Mouse (Mus musculus) forebrain, embryonic 10.5 days (tissue): ENCODE measurements at regions not wholly inside any gene's neighbourhood (a gene's known extent, or its start where the extent isn't known, plus 50 kb on each side); places are given as distances from the start of the nearest gene placed in this dataset.
A peak's percentile ranks its signal among the peaks of the same experiment; 100 is the strongest.

ENCODE experiments used
- DNase-seq: peaks from one replicate; pipeline ENCODE4 v3.0.0-alpha.2; 2017; ENCODE audit warnings: low spot score; ENCODE audit errors: extremely low spot score
- H3K27ac ChIP-seq: fragments of 300-500 bp; sonication (generic); 2 replicates; pipeline ENCODE4 v1.5.1; 2016; ENCODE audit warnings: mild to moderate bottlenecking
- H3K27me3 ChIP-seq: fragments of 300-500 bp; sonication (generic); 2 replicates; pipeline ENCODE4 v1.6.1; 2016; ENCODE audit warnings: mild to moderate bottlenecking; ENCODE audit not compliant: poor library complexity, severe bottlenecking
- H3K36me3 ChIP-seq: fragments of 300-500 bp; sonication (generic); replicated peaks from 2 replicates; pipeline ENCODE4 v1.6.1; 2016; ENCODE audit warnings: mild to moderate bottlenecking, moderate library complexity
- H3K4me1 ChIP-seq: fragments of 300-500 bp; sonication (generic); 2 replicates; pipeline ENCODE4 v1.6.1; 2016
- H3K4me3 ChIP-seq: fragments of 300-500 bp; sonication (generic); 2 replicates; pipeline ENCODE4 v1.5.1; 2016; ENCODE audit warnings: mild to moderate bottlenecking, moderate library complexity
- H3K9me3 ChIP-seq: fragments of 300-500 bp; sonication (generic); 2 replicates; pipeline ENCODE4 v1.6.1; 2016; ENCODE audit warnings: mild to moderate bottlenecking, moderate library complexity
- WGBS: fragments of 180-500 bp; shearing (Covaris S2); methylation state at CpG from one replicate; pipeline ENCODE4 v1.1.7; 2016; 5-methylcytosine and 5-hydroxymethylcytosine counted together

DNA sequence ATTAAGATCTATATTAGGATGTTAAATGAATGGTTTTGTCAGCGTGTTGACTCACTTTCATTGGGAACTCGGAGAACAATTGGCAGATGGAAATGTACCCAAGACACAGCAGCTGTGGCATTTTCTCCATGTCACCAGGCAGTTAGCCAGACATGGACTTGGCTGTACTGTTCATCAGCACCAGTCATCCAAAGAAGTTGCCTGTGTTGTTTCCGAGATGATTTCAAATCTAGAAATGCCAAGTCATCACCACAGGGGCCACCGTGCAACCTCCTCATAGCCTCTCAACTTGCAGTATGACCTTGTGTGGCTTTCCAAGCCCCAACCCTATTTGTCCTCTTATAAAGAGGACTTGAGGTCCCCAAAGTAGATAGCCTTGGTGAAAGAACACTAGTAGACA is 227.4 kb upstream of the Il12b start:
- Histone ChIP-seq H3K9me3 (no peaks in the 10 kb centered on the region), H3K4me1 (no peaks in the 10 kb centered on the region), H3K36me3 (no peaks in the 10 kb centered on the region), H3K4me3 (no peak overlapping the region), H3K27ac (no peak overlapping the region), H3K27me3 (no peaks in the 10 kb centered on the region)
- DNase-seq = no peak
- WGBS = 95% methylated on average over 4 of the region's 4 CpGs

- Histone ChIP-seq H3K36me3 (no peaks in the 10 kb centered on the region), H3K27me3 (no peaks in the 10 kb centered on the region), H3K27ac (no peak overlapping the region), H3K9me3 (no peaks in the 10 kb centered on the region), H3K4me1 (no peaks in the 10 kb centered on the region), H3K4me3 (no peak overlapping the region)
- WGBS = 86% methylated on average over 1 of the region's 1 CpGs
- no peak for DNase-seq
Observed at GRCm38 (mm10) chr11:44173196-44173595, 226.7 kb upstream of the Il12b start.

GRCm38 (mm10) chr11:44174548-44174947 is 225.3 kb upstream of the Il12b start:
- WGBS = 83% methylated on average over 2 of the region's 2 CpGs
- Histone ChIP-seq H3K36me3 (no peaks in the 10 kb centered on the region), H3K4me1 (no peaks in the 10 kb centered on the region), H3K9me3 (no peaks in the 10 kb centered on the region), H3K27me3 (no peaks in the 10 kb centered on the region), H3K4me3 (no peak overlapping the region), H3K27ac (no peak overlapping the region)
- no peak for DNase-seq

DNA sequence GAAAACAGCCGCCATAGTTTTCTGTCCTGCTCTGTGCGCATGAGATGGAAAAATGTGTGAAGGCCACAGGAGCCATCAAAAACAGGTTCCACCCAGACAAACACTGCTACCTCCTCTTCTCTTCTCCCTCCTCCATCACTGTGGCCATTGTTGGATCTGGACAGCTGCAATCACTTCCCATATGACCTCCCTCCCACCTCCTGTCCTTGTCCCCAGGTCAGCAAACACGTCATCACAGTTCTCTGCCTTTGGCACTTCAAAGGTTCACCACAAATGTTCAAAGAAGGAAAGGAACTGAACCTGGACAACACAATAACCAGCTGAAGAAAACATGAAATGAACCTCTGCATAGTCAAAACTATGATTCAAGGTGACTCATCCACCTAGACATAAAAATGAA is 220.2 kb upstream of the Il12b start:
- H3K27ac ChIP-seq = no peak overlapping the region
- no peak for DNase-seq
- no peaks in the 10 kb centered on the region for H3K4me1 ChIP-seq
- H3K4me3 ChIP-seq = no peak overlapping the region
- no peaks in the 10 kb centered on the region for H3K27me3 ChIP-seq
- 89% methylated on average over 3 of the region's 3 CpGs for WGBS
- H3K36me3 ChIP-seq = no peaks in the 10 kb centered on the region
- no peaks in the 10 kb centered on the region for H3K9me3 ChIP-seq

DNA sequence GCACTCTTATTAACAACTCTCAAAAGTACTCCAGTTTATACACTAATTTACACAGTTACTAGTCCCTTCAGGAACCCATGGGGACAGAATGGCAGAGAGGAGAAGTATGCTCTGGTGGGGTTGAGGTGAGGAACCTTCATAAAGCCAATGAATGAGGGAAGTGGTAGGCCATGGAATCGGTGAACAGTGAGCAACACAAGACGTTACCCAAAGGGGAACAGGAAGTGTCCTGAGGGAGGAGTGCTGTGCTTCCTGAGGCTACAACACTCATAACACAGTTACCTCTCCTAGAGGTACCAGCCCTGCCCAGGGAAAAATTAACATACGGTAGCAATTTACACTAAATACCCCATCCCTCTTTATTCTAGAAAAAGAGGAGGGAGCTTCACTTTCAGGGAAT is 216.0 kb upstream of the Il12b start:
- Histone ChIP-seq H3K4me1 (no peaks in the 10 kb centered on the region), H3K27ac (no peak overlapping the region), H3K36me3 (no peaks in the 10 kb centered on the region), H3K9me3 (no peaks in the 10 kb centered on the region), H3K27me3 (no peaks in the 10 kb centered on the region), H3K4me3 (no peak overlapping the region)
- DNase-seq = no peak
- 87% methylated on average over 3 of the region's 3 CpGs for WGBS

DNA sequence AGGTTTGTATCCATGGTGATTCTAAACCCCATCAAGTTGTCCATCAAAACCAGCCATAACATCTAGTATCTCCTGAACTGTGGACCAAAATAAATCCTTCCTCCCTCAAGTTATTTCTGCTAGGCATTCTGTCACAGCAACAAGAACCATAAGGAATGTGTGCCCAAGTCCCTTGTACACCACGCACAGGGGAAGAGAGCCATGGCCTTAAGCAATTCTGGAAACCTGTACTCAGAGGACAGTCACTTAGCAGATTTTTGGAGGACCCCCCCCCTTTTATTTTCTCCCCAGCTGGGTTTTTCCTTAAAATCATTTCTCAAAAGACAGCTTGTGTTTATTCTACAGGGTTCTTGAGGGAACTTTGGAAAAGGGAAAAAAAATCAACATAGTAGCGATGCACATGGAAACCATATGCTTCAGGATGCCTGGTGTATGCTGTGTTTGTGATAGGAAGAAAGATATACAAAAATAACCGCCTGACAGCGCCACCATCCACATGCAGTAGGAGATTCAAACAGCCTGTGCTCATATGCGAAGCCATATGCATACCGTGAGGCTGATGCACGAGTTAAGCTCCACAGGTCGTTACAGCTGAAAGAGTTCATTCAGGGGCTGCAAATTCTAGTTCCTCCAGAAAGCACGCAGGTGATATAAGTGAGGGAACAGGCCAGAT is 214.5 kb upstream of the Il12b start:
- H3K9me3 ChIP-seq = no peaks in the 10 kb centered on the region
- H3K36me3 ChIP-seq = no peaks in the 10 kb centered on the region
- 89% methylated on average over 9 of the region's 9 CpGs for WGBS
- H3K27me3 ChIP-seq = no peaks in the 10 kb centered on the region
- H3K4me3 ChIP-seq = no peak overlapping the region
- DNase-seq = no peak
- H3K27ac ChIP-seq = no peak overlapping the region
- no peaks in the 10 kb centered on the region for H3K4me1 ChIP-seq

GRCm38 (mm10) chr11:44188202-44188601 is 211.7 kb upstream of the Il12b start:
- Histone ChIP-seq H3K27ac (no peak overlapping the region), H3K4me3 (no peak overlapping the region), H3K36me3 (no peaks in the 10 kb centered on the region), H3K4me1 (no peaks in the 10 kb centered on the region), H3K27me3 (no peaks in the 10 kb centered on the region), H3K9me3 (no peaks in the 10 kb centered on the region)
- 91% methylated on average over 2 of the region's 2 CpGs for WGBS
- no peak for DNase-seq

- 90% methylated on average over 9 of the region's 9 CpGs for WGBS
Observed at GRCm38 (mm10) chr11:44193806-44194205, 206.1 kb upstream of the Il12b start.

DNA sequence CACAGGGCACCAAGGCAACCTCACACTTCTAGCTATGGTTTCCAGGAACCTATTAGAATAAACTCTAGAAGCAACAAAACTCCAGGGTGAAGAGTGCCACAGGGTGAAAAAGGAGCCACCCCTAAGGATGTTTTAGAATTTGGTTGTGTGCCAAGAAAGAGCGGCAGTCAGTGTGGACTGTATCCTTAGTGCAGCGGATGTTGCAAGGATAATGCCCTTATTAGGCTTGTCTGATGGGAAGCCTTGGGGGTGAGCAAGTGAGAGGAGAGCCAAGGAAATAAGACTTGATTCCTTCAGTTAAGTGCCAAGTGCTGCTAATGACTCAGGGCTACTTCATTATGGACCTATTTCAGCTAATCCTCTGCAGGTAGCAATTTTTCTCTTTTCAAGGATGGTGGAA is 197.1 kb upstream of the Il12b start:
- H3K27ac ChIP-seq = no peak overlapping the region
- no peak for DNase-seq
- H3K9me3 ChIP-seq = no peaks in the 10 kb centered on the region
- no peaks in the 10 kb centered on the region for H3K4me1 ChIP-seq
- H3K4me3 ChIP-seq = no peak overlapping the region
- no peaks in the 10 kb centered on the region for H3K36me3 ChIP-seq
- H3K27me3 ChIP-seq = no peaks in the 10 kb centered on the region
- WGBS = 93% methylated on average over 2 of the region's 2 CpGs

More at GRCm38 (mm10) chr11:44193806-44194205, 206.1 kb upstream of the Il12b start:
- Histone ChIP-seq H3K36me3 (no peaks in the 10 kb centered on the region), H3K27ac (no peak overlapping the region), H3K27me3 (no peaks in the 10 kb centered on the region), H3K4me1 (no peaks in the 10 kb centered on the region), H3K9me3 (no peaks in the 10 kb centered on the region), H3K4me3 (no peak overlapping the region)
- no peak for DNase-seq

GRCm38 (mm10) chr11:44204384-44204783 is 195.5 kb upstream of the Il12b start:
- no peaks in the 10 kb centered on the region for H3K27me3 ChIP-seq

DNA sequence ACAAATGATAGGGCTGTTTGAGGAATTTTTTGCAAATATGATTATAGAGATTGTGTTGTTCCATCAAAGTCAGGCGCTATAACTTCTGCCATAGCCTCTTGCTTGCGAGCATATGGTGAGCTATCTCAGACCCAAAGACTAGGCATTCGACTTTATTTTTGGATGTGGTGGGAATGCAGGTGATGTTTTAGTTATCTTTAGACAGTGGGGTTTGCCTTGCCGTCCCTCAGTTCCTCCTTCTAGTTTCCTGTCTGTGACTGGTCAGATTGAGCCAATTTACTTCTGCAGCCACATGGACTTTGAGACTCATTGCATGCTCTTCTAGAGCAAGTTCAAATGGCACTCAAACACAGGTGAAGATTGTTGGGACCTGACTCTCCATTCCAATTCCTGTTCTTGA is 193.0 kb upstream of the Il12b start:
- Histone ChIP-seq H3K9me3 (no peaks in the 10 kb centered on the region), H3K36me3 (no peaks in the 10 kb centered on the region), H3K27me3 (no peaks in the 10 kb centered on the region), H3K4me1 (no peaks in the 10 kb centered on the region), H3K27ac (no peak overlapping the region), H3K4me3 (no peak overlapping the region)
- no peak for DNase-seq
- WGBS = 96% methylated on average over 4 of the region's 4 CpGs

More at GRCm38 (mm10) chr11:44204384-44204783, 195.5 kb upstream of the Il12b start:
- H3K4me1 ChIP-seq = no peaks in the 10 kb centered on the region
- H3K9me3 ChIP-seq = no peaks in the 10 kb centered on the region
- DNase-seq = no peak
- H3K4me3 ChIP-seq = no peak overlapping the region
- H3K36me3 ChIP-seq = no peaks in the 10 kb centered on the region
- no peak overlapping the region for H3K27ac ChIP-seq
- WGBS = 84% methylated on average over 3 of the region's 3 CpGs

- Histone ChIP-seq H3K27me3 (no peaks in the 10 kb centered on the region), H3K36me3 (no peaks in the 10 kb centered on the region), H3K27ac (no peak overlapping the region), H3K4me3 (no peak overlapping the region), H3K4me1 (no peaks in the 10 kb centered on the region), H3K9me3 (no peaks in the 10 kb centered on the region)
- 59% methylated on average over 9 of the region's 9 CpGs for WGBS
- peak; percentile 26 for DNase-seq
Observed at GRCm38 (mm10) chr11:44211871-44212441, 187.9 kb upstream of the Il12b start.

DNA sequence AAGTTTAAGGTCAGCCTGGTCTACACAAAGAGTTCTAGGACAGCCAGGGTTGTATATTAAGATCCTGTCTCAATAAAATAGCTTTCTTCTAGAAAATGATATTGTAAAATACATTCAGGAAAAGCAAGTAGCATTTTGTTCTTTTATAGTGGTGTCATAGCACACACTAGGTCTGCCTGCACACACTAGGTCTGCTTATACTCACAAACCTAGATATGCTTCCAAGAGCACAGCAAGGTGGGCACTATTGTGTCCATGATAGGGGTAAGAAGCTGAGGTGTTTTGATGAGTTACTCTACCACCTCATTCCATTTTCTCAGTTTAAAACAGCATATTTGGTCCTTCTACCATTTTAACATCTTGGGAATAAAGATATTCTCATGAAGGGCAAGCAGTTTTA is 185.8 kb upstream of the Il12b start:
- no peak for DNase-seq
- Histone ChIP-seq H3K9me3 (no peaks in the 10 kb centered on the region), H3K27ac (no peak overlapping the region), H3K4me1 (no peaks in the 10 kb centered on the region), H3K4me3 (no peak overlapping the region), H3K36me3 (no peaks in the 10 kb centered on the region), H3K27me3 (no peaks in the 10 kb centered on the region)

- Histone ChIP-seq H3K36me3 (no peaks in the 10 kb centered on the region), H3K27me3 (no peaks in the 10 kb centered on the region), H3K4me3 (no peak overlapping the region), H3K4me1 (no peaks in the 10 kb centered on the region), H3K27ac (no peak overlapping the region), H3K9me3 (no peaks in the 10 kb centered on the region)
- no peak for DNase-seq
- 93% methylated on average over 3 of the region's 3 CpGs for WGBS
Observed at GRCm38 (mm10) chr11:44216346-44216745, 183.5 kb upstream of the Il12b start.
